Mouse (Mus musculus) liver, adult 2 months (tissue): ENCODE measurements around the gene Klk10.

Source experiments
- CTCF ChIP-seq: fragments of 200-500 bp; IDR thresholded peaks from 2 replicates; pipeline ENCODE4 v1.5.1; 2011; ENCODE audit warnings: low read depth, low read length, control low read depth
- POLR2A ChIP-seq: fragments of 200-500 bp; IDR thresholded peaks from 2 replicates; pipeline ENCODE4 v1.6.1; 2011; ENCODE audit warnings: low read length, control low read depth; ENCODE audit not compliant: insufficient read depth; ENCODE audit errors: extremely low read depth

- TF ChIP-seq CTCF = no peak
- TF ChIP-seq POLR2A = no peak
Observed at GRCm38 (mm10) chr7:43747788-43748187, 33.0 kb upstream of the Klk10 start.
